Mouse (Mus musculus) myocyte (in vitro differentiated cells): ENCODE results near the gene Tmem219. TPM values are rescaled to one million over a fixed set of nuclear protein-coding genes. Genes with fewer than 3 reads are reported as not detected.

Experiments used
- H3K27me3 ChIP-seq: one replicate; pipeline ENCODE4 v1.6.1; 2011; ENCODE audit not compliant: control insufficient read depth, insufficient read depth, insufficient read length
- H3K36me3 ChIP-seq: one replicate; pipeline ENCODE4 v1.6.1; 2011; ENCODE audit not compliant: control insufficient read depth, insufficient read depth
- H3K4me2 ChIP-seq: one replicate; pipeline ENCODE4 v1.6.1; 2011; ENCODE audit warnings: low read depth, control low read depth
- H3K4me3 ChIP-seq: one replicate; pipeline ENCODE4 v1.5.1; 2011; ENCODE audit warnings: mild to moderate bottlenecking, control low read depth, moderate library complexity
- H3K79me2 ChIP-seq: one replicate; pipeline ENCODE4 v1.6.1; 2011; ENCODE audit not compliant: control insufficient read depth, insufficient read depth
- H3ac ChIP-seq: one replicate; pipeline ENCODE4 v1.6.1; 2011; ENCODE audit not compliant: control insufficient read depth, insufficient read length
- CEBPB ChIP-seq: IDR thresholded peaks from 2 replicates; pipeline ENCODE4 v1.6.1; 2011; ENCODE audit warnings: mild to moderate bottlenecking, moderate library complexity; ENCODE audit not compliant: poor library complexity, insufficient read depth, severe bottlenecking
- E2F4 ChIP-seq: IDR thresholded peaks from one replicate; pipeline ENCODE4 v1.6.1; 2011; ENCODE audit warnings: mild to moderate bottlenecking, control low read depth, moderate library complexity; ENCODE audit not compliant: insufficient read depth
- MAX ChIP-seq: IDR thresholded peaks from one replicate; pipeline ENCODE4 v1.6.1; 2011; ENCODE audit warnings: low read depth, mild to moderate bottlenecking, control low read depth
- MYOD1 ChIP-seq, 3 experiments: IDR thresholded peaks; one replicate each; pipeline ENCODE4 v1.6.1; 2011; ENCODE audit warnings: control low read depth in 2 of 3, low read depth in 2 of 3, mild to moderate bottlenecking in 2 of 3, moderate library complexity in 1 of 3; ENCODE audit not compliant: insufficient read length in 2 of 3, control insufficient read depth in 1 of 3
- MYOG ChIP-seq, 3 experiments: IDR thresholded peaks; one replicate each; pipeline ENCODE4 v1.6.1; 2011; ENCODE audit warnings: control low read depth in 2 of 3, low read depth in 2 of 3, mild to moderate bottlenecking in 2 of 3; ENCODE audit not compliant: insufficient read length in 2 of 3, control insufficient read depth in 1 of 3, insufficient read depth in 1 of 3
- POLR2A ChIP-seq: IDR thresholded peaks from one replicate; pipeline ENCODE4 v1.6.1; 2011; ENCODE audit warnings: low read depth, mild to moderate bottlenecking, control low read depth, moderate library complexity; ENCODE audit not compliant: insufficient read length
- POLR2AphosphoS2 ChIP-seq: IDR thresholded peaks from one replicate; pipeline ENCODE4 v1.6.1; 2011; ENCODE audit warnings: low read depth, control low read depth; ENCODE audit not compliant: insufficient read length
- REST ChIP-seq: IDR thresholded peaks from one replicate; pipeline ENCODE4 v1.6.1; 2011; ENCODE audit warnings: mild to moderate bottlenecking, control low read depth, moderate library complexity; ENCODE audit not compliant: insufficient read depth, insufficient read length
- SRF ChIP-seq: IDR thresholded peaks from one replicate; pipeline ENCODE4 v1.6.1; 2011; ENCODE audit warnings: low read depth; ENCODE audit not compliant: control insufficient read depth, insufficient read length
- TCF12 ChIP-seq: IDR thresholded peaks from one replicate; pipeline ENCODE4 v1.6.1; 2011; ENCODE audit warnings: mild to moderate bottlenecking, control low read depth; ENCODE audit not compliant: poor library complexity, insufficient read depth, severe bottlenecking
- TCF3 ChIP-seq: IDR thresholded peaks from one replicate; pipeline ENCODE4 v1.6.1; 2011; ENCODE audit warnings: low read depth, control low read depth; ENCODE audit not compliant: insufficient read length
- USF1 ChIP-seq: IDR thresholded peaks from one replicate; pipeline ENCODE4 v1.6.1; 2011; ENCODE audit warnings: low read depth, mild to moderate bottlenecking, control low read depth, moderate library complexity
- polyA plus RNA-seq: library from polyadenylated mRNA; unstranded; fragments of >200 nt; fragmentation: generic; extraction: Trizol; gene quantifications from one replicate; pipeline ENCODE4 v1.2.1, GENCODE M21; 2012; ENCODE audit warnings: missing spikeins

The Tmem219 gene
- polyA plus RNA-seq: 34.1 TPM

DNA sequence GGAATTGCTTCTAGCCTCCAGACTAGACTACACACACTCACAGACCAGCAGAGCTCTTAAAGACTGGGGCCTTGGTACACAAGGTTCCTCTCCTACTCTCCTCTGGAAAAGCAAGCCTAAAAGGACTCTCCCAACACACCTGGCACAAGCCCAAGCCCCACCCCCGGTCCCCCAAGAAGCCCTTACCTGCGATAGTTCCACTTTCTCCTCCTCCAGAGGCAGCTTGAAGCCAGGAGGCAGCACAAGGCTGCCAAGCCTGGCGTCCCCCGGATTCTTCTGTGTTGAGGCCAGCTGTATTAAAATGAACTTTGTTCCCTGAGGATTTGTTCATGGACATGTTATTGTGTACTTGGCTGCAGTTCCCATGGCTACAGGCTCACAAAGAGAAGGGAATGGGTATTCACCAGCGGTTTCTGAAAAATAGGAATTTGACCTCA lies at the start of gene Tmem219:
TSS of gene Tmem219 (minus strand) at position 294 of the 437 bp plus-strand sequence.
- Histone ChIP-seq H3K4me3 (no peak within 1 kb of the TSS), H3K36me3 (no peaks in the 10 kb centered on the region), H3K27me3 (no peaks in the 10 kb centered on the region), H3K4me2 (no peak within 1 kb of the TSS), H3K79me2 (no peaks in the 10 kb centered on the region), H3ac (no peak within 1 kb of the TSS)
- TF ChIP-seq CEBPB: no peak
- TF ChIP-seq MAX: no peak
- TF ChIP-seq USF1: no peak
- no peak for TF ChIP-seq TCF12
- no peak for TF ChIP-seq SRF
- no peak for TF ChIP-seq E2F4
- no peak for TF ChIP-seq REST
- TF ChIP-seq TCF3: no peak
- no peak for TF ChIP-seq MYOG (IDR thresholded peaks at IDR 0.05; ENCODE audit: control insufficient read depth in 1 of 3, insufficient read depth in 1 of 3, insufficient read length in 2 of 3, low read depth in 2 of 3)
- TF ChIP-seq POLR2A: no peak
- TF ChIP-seq POLR2AphosphoS2: no peak
- no peak for TF ChIP-seq MYOD1 (IDR thresholded peaks at IDR 0.05; ENCODE audit: control insufficient read depth in 1 of 3, insufficient read length in 2 of 3, low read depth in 2 of 3)

DNA sequence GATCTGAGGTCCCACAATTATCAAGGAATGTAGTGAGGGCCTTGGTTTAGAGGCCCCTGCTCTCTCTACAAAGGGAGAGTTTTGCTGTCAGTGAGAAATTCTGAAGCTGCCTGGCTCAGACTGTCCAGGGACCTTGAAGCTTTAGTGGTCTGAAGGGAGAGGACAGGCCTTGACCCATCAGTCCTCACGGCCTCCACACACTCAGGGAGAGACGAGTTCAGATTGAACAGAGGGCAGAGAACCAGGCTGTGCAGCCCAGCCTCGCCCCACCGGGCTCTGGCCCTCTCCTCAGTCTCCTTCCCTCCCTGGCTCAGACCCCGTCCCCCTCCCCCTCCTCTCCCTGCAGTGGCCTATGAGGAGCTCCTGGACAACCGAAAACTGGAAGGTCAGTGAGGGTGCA lies 44.6 kb upstream of the Tmem219 start:
- no peak overlapping the region for H3K4me3 ChIP-seq
- no peaks in the 10 kb centered on the region for H3K79me2 ChIP-seq
- TF ChIP-seq MYOD1 (IDR thresholded peaks at IDR 0.05; ENCODE audit: control insufficient read depth in 1 of 3, insufficient read length in 2 of 3, low read depth in 2 of 3): no peak
- no peak for TF ChIP-seq USF1
- no peak for TF ChIP-seq CEBPB
- TF ChIP-seq POLR2AphosphoS2: no peak
- TF ChIP-seq SRF: no peak
- no peak for TF ChIP-seq TCF12
- no peak for TF ChIP-seq POLR2A
- no peak for TF ChIP-seq TCF3
- H3ac ChIP-seq: no peak overlapping the region
- H3K4me2 ChIP-seq: no peak overlapping the region
- peaks cover 57% of the 10 kb centered on the region for H3K27me3 ChIP-seq
- no peaks in the 10 kb centered on the region for H3K36me3 ChIP-seq

DNA sequence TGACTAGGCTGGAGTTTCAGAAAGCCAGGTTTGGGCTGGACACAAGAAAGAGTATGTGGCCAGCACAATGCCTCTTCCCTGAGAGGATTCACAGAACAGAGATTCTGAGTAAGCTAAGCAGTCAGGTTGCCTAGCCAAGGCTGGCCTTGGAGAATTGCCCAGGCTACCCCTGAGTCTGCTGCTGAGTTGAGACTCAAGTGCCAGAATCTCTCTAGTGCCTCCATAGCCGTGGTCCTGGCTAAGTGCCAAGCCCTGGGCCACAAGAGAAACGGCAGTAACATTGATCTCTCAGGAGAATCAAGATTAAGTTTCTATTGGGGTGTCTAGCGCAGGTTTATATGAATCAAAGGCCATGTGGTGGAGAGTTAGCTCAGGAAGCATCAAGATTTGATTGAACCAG lies 42.9 kb upstream of the Tmem219 start:
- Histone ChIP-seq H3ac (no peak overlapping the region), H3K4me3 (no peak overlapping the region), H3K79me2 (no peaks in the 10 kb centered on the region), H3K36me3 (no peaks in the 10 kb centered on the region), H3K27me3 (peaks cover 63% of the 10 kb centered on the region), H3K4me2 (no peak overlapping the region)
- no peak for TF ChIP-seq REST
- no peak for TF ChIP-seq E2F4
- no peak for TF ChIP-seq TCF12
- TF ChIP-seq CEBPB: no peak
- no peak for TF ChIP-seq USF1
- no peak for TF ChIP-seq POLR2AphosphoS2
- TF ChIP-seq SRF: no peak
- no peak for TF ChIP-seq MAX

DNA sequence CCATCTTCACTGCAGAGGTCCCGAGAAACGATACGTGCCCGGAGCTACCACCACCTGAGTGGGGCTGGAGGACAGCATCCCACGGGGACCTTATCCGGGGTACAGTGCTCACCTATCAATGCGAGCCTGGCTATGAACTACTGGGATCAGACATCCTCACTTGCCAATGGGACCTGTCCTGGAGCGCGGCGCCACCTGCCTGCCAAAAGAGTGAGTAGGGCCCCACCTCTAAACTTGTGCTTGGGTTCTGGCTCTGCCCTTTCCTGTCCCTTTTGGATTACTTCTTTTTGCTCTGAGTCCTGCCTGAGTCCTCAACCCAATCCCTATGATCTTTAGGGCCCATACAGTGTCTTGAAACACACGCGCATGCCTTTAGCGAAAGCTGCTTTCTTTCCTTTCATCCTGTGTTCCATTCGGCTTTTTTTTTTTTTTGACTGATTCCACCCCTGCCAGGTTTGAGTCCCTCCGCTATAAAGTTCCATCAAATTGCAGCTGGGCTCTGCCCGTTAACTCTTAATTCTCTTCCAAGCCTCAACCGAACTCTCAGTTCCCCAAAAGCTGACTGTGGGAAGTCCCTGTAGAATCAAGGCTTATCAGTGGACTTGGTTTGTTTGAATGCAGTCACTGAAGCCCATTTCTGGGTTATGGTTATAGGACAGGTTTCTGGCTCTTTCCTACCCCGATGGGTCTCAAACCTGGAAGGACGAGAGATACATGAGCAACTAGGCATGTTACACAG lies 41.0 kb upstream of the Tmem219 start:
- no peak overlapping the region for H3K4me2 ChIP-seq
- peaks cover 71% of the 10 kb centered on the region for H3K27me3 ChIP-seq
- no peak overlapping the region for H3K4me3 ChIP-seq

DNA sequence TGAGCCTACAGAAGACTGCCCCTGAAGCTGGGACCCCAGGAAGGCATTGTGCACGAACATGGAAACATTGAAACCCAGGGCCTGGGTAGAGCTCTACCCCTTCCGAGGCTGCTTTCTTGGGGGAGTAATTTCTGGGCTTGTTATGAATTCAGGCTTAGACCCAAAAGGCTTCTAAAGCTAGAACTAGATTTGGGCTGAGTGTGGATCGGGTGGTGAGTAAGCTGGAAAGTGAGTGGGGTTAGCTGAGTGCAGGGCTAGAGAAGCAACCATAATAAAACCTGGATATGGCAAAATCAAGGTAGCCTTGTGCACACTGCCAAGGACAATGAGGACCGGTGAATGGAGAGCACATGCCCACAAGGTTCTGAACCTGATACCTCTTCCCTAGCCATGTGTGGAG lies 39.2 kb upstream of the Tmem219 start:
- H3K36me3 ChIP-seq: no peaks in the 10 kb centered on the region
- no peaks in the 10 kb centered on the region for H3K79me2 ChIP-seq
- peaks cover 75% of the 10 kb centered on the region for H3K27me3 ChIP-seq
- no peak overlapping the region for H3ac ChIP-seq
- H3K4me2 ChIP-seq: no peak overlapping the region
- no peak overlapping the region for H3K4me3 ChIP-seq
- TF ChIP-seq E2F4 (no peak), POLR2AphosphoS2 (no peak), MYOD1 (IDR thresholded peaks at IDR 0.05; ENCODE audit: control insufficient read depth in 1 of 3, insufficient read length in 2 of 3, low read depth in 2 of 3) (no peak), TCF12 (no peak), REST (no peak), POLR2A (no peak), CEBPB (no peak), SRF (no peak), MYOG (IDR thresholded peaks at IDR 0.05; ENCODE audit: control insufficient read depth in 1 of 3, insufficient read depth in 1 of 3, insufficient read length in 2 of 3, low read depth in 2 of 3) (no peak), MAX (no peak), USF1 (no peak), TCF3 (no peak)

More for the DNA sequence above, 41.0 kb upstream of the Tmem219 start:
- Histone ChIP-seq H3K79me2 (no peaks in the 10 kb centered on the region), H3K36me3 (no peaks in the 10 kb centered on the region), H3ac (no peak overlapping the region)
- TF ChIP-seq POLR2AphosphoS2: no peak
- no peak for TF ChIP-seq CEBPB
- TF ChIP-seq TCF12: no peak
- TF ChIP-seq MYOD1 (IDR thresholded peaks at IDR 0.05; ENCODE audit: control insufficient read depth in 1 of 3, insufficient read length in 2 of 3, low read depth in 2 of 3): no peak
- no peak for TF ChIP-seq USF1
- TF ChIP-seq MAX: no peak
- no peak for TF ChIP-seq MYOG (IDR thresholded peaks at IDR 0.05; ENCODE audit: control insufficient read depth in 1 of 3, insufficient read depth in 1 of 3, insufficient read length in 2 of 3, low read depth in 2 of 3)
- TF ChIP-seq POLR2A: no peak
- no peak for TF ChIP-seq TCF3
